Mouse (Mus musculus): ENCODE results near the gene Fads2. TPM values are rescaled to one million over a fixed set of nuclear protein-coding genes. Genes with fewer than 3 reads are reported as not detected.
A peak's percentile ranks its signal among the peaks of the same experiment; 100 is the strongest.

Gene Fads2
- polyA plus RNA-seq, 1 experiment from 2014 or later = 15.0 TPM

- Histone ChIP-seq H3K4me3 (ENCODE audit: control insufficient read depth in 1 of 2, insufficient read depth in 1 of 2, low read depth in 1 of 2, low read length in 2 of 2) (peak overlapping the region; percentile 58 to 68), H3K36me3 (ENCODE audit: control insufficient read depth, insufficient read depth, low read length) (no peaks in the 10 kb centered on the region), H3K27me3 (ENCODE audit: control insufficient read depth, insufficient read depth, low read length) (no peaks in the 10 kb centered on the region), H3K4me2 (ENCODE audit: low read length) (peak overlapping the region; percentile 97), H3K9me3 (ENCODE audit: control insufficient read depth, low read length) (no peaks in the 10 kb centered on the region), H3K27ac (replicated peaks in 1 of 2; ENCODE audit: control insufficient read depth in 1 of 2, insufficient read depth in 1 of 2, low read depth in 2 of 2, low read length in 2 of 2) (0 out of 4 replicates have a peak overlapping the region, but pooled peaks of 1 of the 2 experiments have one; percentile 17), H3K4me1 (ENCODE audit: control insufficient read depth in 2 of 2, insufficient read depth in 2 of 2, low read length in 2 of 2) (peaks cover 23 to 51% of the 10 kb centered on the region in 2 experiments), H3K9ac (ENCODE audit: low read length) (peak overlapping the region; percentile 82)
- ATAC-seq (ENCODE audit: insufficient number of reproducible peaks, insufficient read depth, low FRiP score, low read depth) = no peak
- 71% methylated on average over 4 of the region's 4 CpGs for WGBS
Observed at GRCm38 (mm10) chr19:10019214-10019760, 82.3 kb downstream of the Fads2 start.

GRCm38 (mm10) chr19:10018527-10018818 lies 83.1 kb downstream of the Fads2 start:
- WGBS = 3% methylated on average over 3 of the region's 3 CpGs
- Histone ChIP-seq H3K9me3 (ENCODE audit: control insufficient read depth, low read length) (no peaks in the 10 kb centered on the region), H3K27me3 (ENCODE audit: control insufficient read depth, insufficient read depth, low read length) (no peaks in the 10 kb centered on the region), H3K9ac (ENCODE audit: low read length) (peak overlapping the region; percentile 82), H3K27ac (replicated peaks in 1 of 2; ENCODE audit: control insufficient read depth in 1 of 2, insufficient read depth in 1 of 2, low read depth in 2 of 2, low read length in 2 of 2) (peak overlapping the region; percentile 37 to 73), H3K36me3 (ENCODE audit: control insufficient read depth, insufficient read depth, low read length) (no peaks in the 10 kb centered on the region), H3K4me3 (ENCODE audit: control insufficient read depth in 1 of 2, insufficient read depth in 1 of 2, low read depth in 1 of 2, low read length in 2 of 2) (peak overlapping the region; percentile 58 to 68), H3K4me2 (ENCODE audit: low read length) (peak overlapping the region; percentile 97), H3K4me1 (ENCODE audit: control insufficient read depth in 2 of 2, insufficient read depth in 2 of 2, low read length in 2 of 2) (peaks cover 25 to 52% of the 10 kb centered on the region in 2 experiments)
- ATAC-seq (ENCODE audit: insufficient number of reproducible peaks, insufficient read depth, low FRiP score, low read depth) = no peak

GRCm38 (mm10) chr19:10017637-10018526 lies 83.7 kb downstream of the Fads2 start:
- Histone ChIP-seq H3K36me3 (ENCODE audit: control insufficient read depth, insufficient read depth, low read length) (no peaks in the 10 kb centered on the region), H3K4me1 (ENCODE audit: control insufficient read depth in 2 of 2, insufficient read depth in 2 of 2, low read length in 2 of 2) (peaks cover 30 to 54% of the 10 kb centered on the region in 2 experiments), H3K27ac (replicated peaks in 1 of 2; ENCODE audit: control insufficient read depth in 1 of 2, insufficient read depth in 1 of 2, low read depth in 2 of 2, low read length in 2 of 2) (peak overlapping the region; percentile 37 to 73), H3K9me3 (ENCODE audit: control insufficient read depth, low read length) (no peaks in the 10 kb centered on the region), H3K4me3 (ENCODE audit: control insufficient read depth in 1 of 2, insufficient read depth in 1 of 2, low read depth in 1 of 2, low read length in 2 of 2) (peak overlapping the region; percentile 58 to 68), H3K4me2 (ENCODE audit: low read length) (peak overlapping the region; percentile 97), H3K27me3 (ENCODE audit: control insufficient read depth, insufficient read depth, low read length) (no peaks in the 10 kb centered on the region), H3K9ac (ENCODE audit: low read length) (peak overlapping the region; percentile 82)
- WGBS = 6% methylated on average over 43 of the region's 44 CpGs
- ATAC-seq (ENCODE audit: insufficient number of reproducible peaks, insufficient read depth, low FRiP score, low read depth) = peak; percentile 94

GRCm38 (mm10) chr19:10016151-10016550 lies 85.4 kb downstream of the Fads2 start:
- Histone ChIP-seq H3K27me3 (ENCODE audit: control insufficient read depth, insufficient read depth, low read length) (no peaks in the 10 kb centered on the region), H3K4me2 (ENCODE audit: low read length) (no peak overlapping the region), H3K36me3 (ENCODE audit: control insufficient read depth, insufficient read depth, low read length) (no peaks in the 10 kb centered on the region), H3K9ac (ENCODE audit: low read length) (no peak overlapping the region), H3K4me3 (ENCODE audit: control insufficient read depth in 1 of 2, insufficient read depth in 1 of 2, low read depth in 1 of 2, low read length in 2 of 2) (no peak overlapping the region), H3K9me3 (ENCODE audit: control insufficient read depth, low read length) (no peaks in the 10 kb centered on the region), H3K27ac (replicated peaks in 1 of 2; ENCODE audit: control insufficient read depth in 1 of 2, insufficient read depth in 1 of 2, low read depth in 2 of 2, low read length in 2 of 2) (peak overlapping the region in 1 of 2 experiments; percentile 31; a peak in 1 of 4 replicates), H3K4me1 (ENCODE audit: control insufficient read depth in 2 of 2, insufficient read depth in 2 of 2, low read length in 2 of 2) (peaks cover 31 to 55% of the 10 kb centered on the region in 2 experiments)
- ATAC-seq (ENCODE audit: insufficient number of reproducible peaks, insufficient read depth, low FRiP score, low read depth) = no peak
- WGBS = 74% methylated on average over 4 of the region's 4 CpGs

- ATAC-seq (ENCODE audit: insufficient number of reproducible peaks, insufficient read depth, low FRiP score, low read depth) = no peak
- no peaks in the 10 kb centered on the region for H3K9me3 ChIP-seq (ENCODE audit: control insufficient read depth, low read length)
- no peaks in the 10 kb centered on the region for H3K27me3 ChIP-seq (ENCODE audit: control insufficient read depth, insufficient read depth, low read length)
- peak overlapping the region in 1 of 2 experiments; percentile 31; a peak in 1 of 4 replicates for H3K27ac ChIP-seq (replicated peaks in 1 of 2; ENCODE audit: control insufficient read depth in 1 of 2, insufficient read depth in 1 of 2, low read depth in 2 of 2, low read length in 2 of 2)
- H3K4me1 ChIP-seq (ENCODE audit: control insufficient read depth in 2 of 2, insufficient read depth in 2 of 2, low read length in 2 of 2) = peaks cover 31 to 51% of the 10 kb centered on the region in 2 experiments
- H3K4me3 ChIP-seq (ENCODE audit: control insufficient read depth in 1 of 2, insufficient read depth in 1 of 2, low read depth in 1 of 2, low read length in 2 of 2) = no peak overlapping the region
- no peak overlapping the region for H3K9ac ChIP-seq (ENCODE audit: low read length)
- no peak overlapping the region for H3K4me2 ChIP-seq (ENCODE audit: low read length)
- H3K36me3 ChIP-seq (ENCODE audit: control insufficient read depth, insufficient read depth, low read length) = no peaks in the 10 kb centered on the region
- WGBS = 52% methylated on average over 4 of the region's 4 CpGs
Observed at GRCm38 (mm10) chr19:10015442-10015841, 86.1 kb downstream of the Fads2 start.

GRCm38 (mm10) chr19:10014824-10015223 lies 86.7 kb downstream of the Fads2 start:
- peaks cover 31 to 51% of the 10 kb centered on the region in 2 experiments for H3K4me1 ChIP-seq (ENCODE audit: control insufficient read depth in 2 of 2, insufficient read depth in 2 of 2, low read length in 2 of 2)
- no peak for ATAC-seq (ENCODE audit: insufficient number of reproducible peaks, insufficient read depth, low FRiP score, low read depth)
- no peaks in the 10 kb centered on the region for H3K36me3 ChIP-seq (ENCODE audit: control insufficient read depth, insufficient read depth, low read length)
- peak overlapping the region; percentile 23; the same call in 1 of the 2 replicates for H3K9ac ChIP-seq (ENCODE audit: low read length)
- peak overlapping the region in 1 of 2 experiments; percentile 88; a peak in 3 of 4 replicates for H3K27ac ChIP-seq (replicated peaks in 1 of 2; ENCODE audit: control insufficient read depth in 1 of 2, insufficient read depth in 1 of 2, low read depth in 2 of 2, low read length in 2 of 2)
- H3K4me2 ChIP-seq (ENCODE audit: low read length) = 0 out of 2 replicates have a peak overlapping the region, but pooled peaks have one; percentile 16
- 63% methylated on average over 13 of the region's 13 CpGs for WGBS
- H3K27me3 ChIP-seq (ENCODE audit: control insufficient read depth, insufficient read depth, low read length) = no peaks in the 10 kb centered on the region
- H3K4me3 ChIP-seq (ENCODE audit: control insufficient read depth in 1 of 2, insufficient read depth in 1 of 2, low read depth in 1 of 2, low read length in 2 of 2) = no peak overlapping the region
- H3K9me3 ChIP-seq (ENCODE audit: control insufficient read depth, low read length) = no peaks in the 10 kb centered on the region

- peak; percentile 69 for ATAC-seq (ENCODE audit: insufficient number of reproducible peaks, insufficient read depth, low FRiP score, low read depth)
- H3K9me3 ChIP-seq (ENCODE audit: control insufficient read depth, low read length) = no peaks in the 10 kb centered on the region
- H3K27me3 ChIP-seq (ENCODE audit: control insufficient read depth, insufficient read depth, low read length) = no peaks in the 10 kb centered on the region
- no peaks in the 10 kb centered on the region for H3K36me3 ChIP-seq (ENCODE audit: control insufficient read depth, insufficient read depth, low read length)
- no peak overlapping the region for H3K9ac ChIP-seq (ENCODE audit: low read length)
- no peak overlapping the region for H3K4me3 ChIP-seq (ENCODE audit: control insufficient read depth in 1 of 2, insufficient read depth in 1 of 2, low read depth in 1 of 2, low read length in 2 of 2)
- peak overlapping the region; percentile 88 to 90 for H3K27ac ChIP-seq (replicated peaks in 1 of 2; ENCODE audit: control insufficient read depth in 1 of 2, insufficient read depth in 1 of 2, low read depth in 2 of 2, low read length in 2 of 2)
- 13% methylated on average over 5 of the region's 5 CpGs for WGBS
- H3K4me1 ChIP-seq (ENCODE audit: control insufficient read depth in 2 of 2, insufficient read depth in 2 of 2, low read length in 2 of 2) = peaks cover 25 to 47% of the 10 kb centered on the region in 2 experiments
- peak overlapping the region; percentile 20; the same call in 1 of the 2 replicates for H3K4me2 ChIP-seq (ENCODE audit: low read length)
Observed at GRCm38 (mm10) chr19:10013913-10014312, 87.6 kb downstream of the Fads2 start.
